Mouse (Mus musculus): ENCODE results near the gene Nwd2.

The Nwd2 gene

GRCm38 (mm10) chr5:63755938-63756337 is 107.0 kb downstream of the Nwd2 start:
- CTCF ChIA-PET = no interaction called here

DNA sequence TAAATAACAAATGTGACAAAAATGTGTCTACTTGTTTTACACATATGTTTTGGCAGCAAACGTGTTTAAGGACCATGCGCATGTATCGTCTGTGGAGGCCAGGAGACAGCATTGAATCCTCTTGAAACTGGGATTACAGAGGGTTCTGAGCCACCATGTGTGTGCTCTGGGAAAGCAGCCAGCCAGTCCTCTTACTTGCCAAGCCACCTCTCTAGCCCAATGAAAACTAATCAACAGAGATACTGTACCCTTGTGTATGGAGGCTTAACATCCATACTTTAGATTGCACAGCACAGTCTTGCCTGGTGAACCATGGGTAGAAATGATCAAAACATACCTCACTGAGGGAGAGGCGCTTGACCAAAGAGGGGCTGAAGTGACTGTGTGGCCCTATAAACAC is 117.0 kb downstream of the Nwd2 start:
- CTCF ChIA-PET = no interaction called here

- CTCF ChIA-PET = no interaction called here
These were observed 117.8 kb downstream of the Nwd2 start for GRCm38 (mm10) chr5:63766715-63767114.

- CTCF ChIA-PET = no interaction called here
These were observed 118.6 kb downstream of the Nwd2 start for GRCm38 (mm10) chr5:63767464-63767863.

DNA sequence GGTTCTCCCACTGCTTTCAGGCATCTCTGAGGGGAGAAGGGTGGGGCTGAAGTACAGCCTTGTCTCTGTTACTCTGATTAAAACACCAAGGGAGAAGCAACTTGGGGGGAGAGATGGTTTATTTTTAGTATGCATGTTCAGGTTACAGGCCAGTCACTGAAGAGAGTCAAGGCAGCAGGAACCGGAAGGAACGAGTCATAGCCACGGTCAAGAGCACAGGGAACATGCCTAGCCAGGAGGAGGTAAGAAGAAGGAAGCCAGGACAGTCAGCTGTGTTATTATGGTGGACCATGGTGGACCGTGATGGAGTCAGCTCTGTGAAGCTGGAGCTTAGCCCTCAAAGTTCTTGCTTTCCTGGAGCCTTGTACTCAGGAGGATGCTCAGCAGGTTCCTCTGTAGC is 119.3 kb downstream of the Nwd2 start:
- CTCF ChIA-PET = no interaction called here

GRCm38 (mm10) chr5:63772971-63773370 is 124.1 kb downstream of the Nwd2 start:
- CTCF ChIA-PET = no interaction called here

- CTCF ChIA-PET = no interaction called here
These were observed 124.7 kb downstream of the Nwd2 start for GRCm38 (mm10) chr5:63773603-63774002.

GRCm38 (mm10) chr5:63788156-63788826 is 139.4 kb downstream of the Nwd2 start:
- CTCF ChIA-PET = no interaction called here

- CTCF ChIA-PET = no interaction called here
These were observed 163.1 kb downstream of the Nwd2 start, which contains the start of gene 0610040J01Rik for GRCm38 (mm10) chr5:63811819-63812508. Gene 0610040J01Rik, plus strand, starts transcription at chr5:63812363.

- CTCF ChIA-PET = no interaction called here
These were observed 163.6 kb downstream of the Nwd2 start for GRCm38 (mm10) chr5:63812509-63812865.

GRCm38 (mm10) chr5:63816643-63817042 is 167.7 kb downstream of the Nwd2 start:
- CTCF ChIA-PET = no interaction called here

DNA sequence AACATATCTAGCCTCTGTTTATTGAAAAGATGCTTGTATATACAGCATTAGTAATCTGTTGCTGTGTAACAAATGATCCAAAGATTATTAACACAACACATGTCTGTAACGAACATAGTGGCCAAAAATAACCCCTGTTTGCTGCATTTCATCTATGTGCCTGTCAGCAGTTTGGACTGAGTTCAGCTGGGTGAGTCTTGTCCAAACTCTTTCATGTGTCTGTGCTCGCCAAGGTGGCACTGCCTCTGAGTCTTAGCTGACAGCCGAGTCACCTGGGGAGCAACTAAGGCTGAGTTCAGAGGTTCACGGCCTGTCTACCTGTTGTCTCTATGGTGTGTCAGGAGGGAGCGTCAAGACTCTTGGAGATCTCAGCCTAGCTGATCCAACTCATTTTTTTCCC is 168.4 kb downstream of the Nwd2 start:
- CTCF ChIA-PET = interaction anchor here (0.8 kb wide), 1 partner anchor 101 kb away, joined by 3 read pairs; no protein-coding TSS in a partner anchor

DNA sequence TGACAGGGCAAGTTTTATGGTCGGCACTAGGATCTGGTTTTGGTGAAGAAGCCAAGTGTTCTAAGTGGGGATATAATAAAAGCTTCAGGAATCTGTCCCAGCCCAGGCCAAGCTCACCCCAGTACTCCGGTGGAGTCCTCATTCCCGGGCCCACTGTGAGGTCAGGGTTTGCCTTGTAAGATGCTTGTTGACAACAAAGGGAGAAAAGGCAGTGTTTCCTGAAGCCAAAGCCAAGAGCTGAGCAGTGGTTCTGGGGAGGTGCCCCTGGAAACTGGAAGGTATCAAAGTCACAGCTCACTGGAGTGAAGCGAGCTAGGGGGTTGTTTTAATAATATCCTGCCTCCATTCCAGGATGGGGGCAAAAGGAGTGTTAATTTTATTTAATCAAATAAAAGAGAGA is 170.1 kb downstream of the Nwd2 start:
- CTCF ChIA-PET = interaction anchor here (1.2 kb wide), 1 partner anchor 68 kb away, joined by 4 read pairs; no protein-coding TSS in a partner anchor

DNA sequence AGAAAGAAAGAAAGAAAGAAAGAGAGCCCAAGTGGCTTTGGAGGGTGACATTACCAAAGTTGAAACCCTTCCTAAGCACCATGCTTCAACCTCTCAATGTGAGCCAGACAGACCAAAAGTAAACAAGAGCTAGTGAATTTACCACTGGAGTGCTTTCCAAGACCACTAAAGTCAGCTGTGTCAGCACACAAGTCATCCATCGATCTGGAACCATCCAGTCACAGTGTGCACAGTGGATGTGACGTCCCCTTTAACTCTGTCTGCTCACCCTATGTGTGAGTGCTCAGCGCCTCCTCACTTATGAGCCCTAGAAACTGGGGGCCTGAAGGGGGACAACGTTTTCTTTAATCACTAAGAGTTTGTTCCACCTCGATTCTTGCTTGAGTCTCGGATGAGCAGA is 170.6 kb downstream of the Nwd2 start:
- CTCF ChIA-PET = interaction anchor here (1.2 kb wide), 1 partner anchor 67 kb away, joined by 4 read pairs; no protein-coding TSS in a partner anchor

DNA sequence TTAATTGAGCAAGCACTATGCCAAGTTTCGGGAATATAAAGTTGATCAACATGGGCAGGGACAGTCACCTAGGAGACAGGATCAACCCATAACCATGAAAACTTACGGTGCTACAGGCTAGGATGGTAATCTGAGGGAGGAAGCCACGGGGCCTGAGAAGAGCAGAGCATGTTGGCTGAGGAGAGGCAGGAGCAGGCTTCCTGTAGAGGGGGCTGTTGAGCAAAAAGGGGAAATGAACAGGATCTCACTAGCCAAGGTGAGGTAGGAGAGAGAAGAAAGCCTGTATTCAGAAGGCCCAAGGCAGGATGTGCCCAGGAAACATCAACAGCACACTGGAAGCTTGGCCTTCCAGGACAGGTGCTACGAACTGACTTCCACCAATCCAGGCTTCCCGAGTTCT is 172.3 kb downstream of the Nwd2 start:
- CTCF ChIA-PET = interaction anchor here (0.5 kb wide), 1 partner anchor 477 kb away, joined by 8 read pairs; no protein-coding TSS in a partner anchor

GRCm38 (mm10) chr5:63821860-63822259 is 173.0 kb downstream of the Nwd2 start:
- CTCF ChIA-PET = interaction anchor here (0.8 kb wide), 1 partner anchor 65 kb away, joined by 4 read pairs; no protein-coding TSS in a partner anchor

GRCm38 (mm10) chr5:63823362-63824332 is 174.7 kb downstream of the Nwd2 start:
- CTCF ChIA-PET = interaction anchor here (0.7 kb wide), 1 partner anchor 1450 kb away, joined by 3 read pairs; no protein-coding TSS in a partner anchor

GRCm38 (mm10) chr5:63824599-63825350 is 175.9 kb downstream of the Nwd2 start:
- CTCF ChIA-PET = interaction anchor here (0.7 kb wide), 1 partner anchor 1273 kb away, joined by 4 read pairs; no protein-coding TSS in a partner anchor

GRCm38 (mm10) chr5:63825881-63826280 is 177.0 kb downstream of the Nwd2 start:
- CTCF ChIA-PET = interaction anchor here (1.1 kb wide), 1 partner anchor 47 kb away, joined by 4 read pairs; no protein-coding TSS in a partner anchor

DNA sequence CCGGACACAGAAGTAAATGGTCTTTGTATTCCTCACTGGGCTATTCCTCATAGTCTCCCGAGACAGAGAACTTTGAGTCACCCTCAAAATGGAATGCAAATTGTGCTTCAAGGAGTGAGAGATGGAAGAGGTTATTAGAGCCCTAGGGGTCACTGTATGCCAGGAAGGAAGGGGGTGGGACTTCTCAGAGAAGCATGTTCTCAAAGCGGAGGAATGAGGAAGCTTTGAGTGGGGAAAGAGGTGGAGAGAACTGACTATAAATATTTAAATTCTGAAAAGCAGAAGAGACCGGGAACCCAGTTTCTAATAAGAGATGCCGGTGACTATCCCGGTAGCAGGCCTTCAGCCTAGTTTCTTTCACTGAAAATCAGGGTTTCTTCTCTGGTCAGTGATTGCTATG is 178.1 kb downstream of the Nwd2 start:
- CTCF ChIA-PET = interaction anchor here (0.7 to 1.1 kb wide), 2 partner anchors 25 to 46 kb away, joined by 4 to 6 read pairs; no protein-coding TSS in a partner anchor

All from spleen, embryonic (tissue).